Mouse (Mus musculus): ENCODE measurements around the gene Fbxl8.
"Not testable (repeated sequence)": the region's sequence is repeated elsewhere in the genome, so short reads cannot be mapped to it uniquely, and the experiment has no call there.

Gene Fbxl8

DNA sequence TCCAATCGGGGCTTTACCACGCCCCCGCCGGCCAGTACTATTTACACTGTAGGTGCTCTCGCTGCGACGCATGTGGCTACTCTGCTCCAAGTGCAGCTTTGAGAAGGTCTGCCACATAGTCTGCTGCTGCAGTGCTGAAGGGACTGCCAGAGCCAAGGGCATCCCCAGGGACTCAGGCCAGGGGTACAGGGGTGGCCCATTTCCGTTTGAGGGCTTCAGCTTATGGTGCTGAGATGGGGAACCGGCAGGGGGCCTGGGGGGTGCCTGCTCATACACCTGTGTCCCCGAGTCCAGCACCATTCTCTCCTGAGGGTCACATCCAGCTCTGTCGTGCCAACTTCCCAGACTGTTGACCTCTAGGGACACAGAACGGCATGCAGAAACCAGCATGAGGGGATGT, 21.1 kb downstream of the Fbxl8 start:
- no peak for DNase-seq

DNA sequence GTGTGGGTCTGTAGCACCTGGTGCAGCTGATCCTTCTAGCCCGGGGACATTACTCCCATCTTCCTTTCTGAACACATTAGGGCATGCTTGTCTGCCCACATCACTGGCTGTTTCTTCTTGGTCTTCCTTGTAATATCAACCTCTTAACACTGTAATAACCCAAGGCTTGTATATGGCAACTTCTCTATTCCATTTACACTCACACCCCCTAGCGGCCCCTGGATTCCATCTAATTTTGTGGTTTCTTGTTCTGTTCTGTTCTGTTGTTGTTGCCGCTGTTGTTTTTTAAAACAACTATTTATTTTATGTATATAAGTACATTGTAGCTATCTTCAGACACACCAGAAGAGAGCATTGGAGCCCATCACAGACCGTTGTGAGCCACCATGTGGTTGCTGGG, 22.5 kb downstream of the Fbxl8 start:
- DNase-seq = no peak

DNA sequence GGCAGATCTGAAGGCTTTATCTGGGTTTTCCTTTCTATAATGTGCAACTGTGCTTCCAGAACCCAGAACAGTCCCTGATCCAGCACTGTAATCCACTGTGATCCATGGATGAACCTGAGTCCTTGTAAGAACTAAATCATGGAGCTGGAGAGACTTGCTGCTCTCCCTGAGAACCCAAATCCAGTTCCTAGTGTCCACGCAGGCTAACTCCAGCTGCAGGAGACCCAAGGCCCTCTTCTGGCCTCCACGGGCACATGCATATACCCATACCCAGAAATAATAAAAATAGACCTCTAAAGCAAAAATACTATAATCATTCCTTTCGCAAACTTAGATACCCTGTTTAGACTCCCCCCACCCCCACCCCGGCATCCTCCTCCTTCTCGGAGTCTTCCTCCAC, 23.8 kb downstream of the Fbxl8 start:
- no peak for DNase-seq

GRCm38 (mm10) chr8:105288958-105289732, 24.7 kb downstream of the Fbxl8 start:
- DNase-seq = peak; percentile 97 to 98

GRCm38 (mm10) chr8:105289805-105290460, 25.5 kb downstream of the Fbxl8 start, which contains the start of gene 4931428F04Rik:
Gene 4931428F04Rik (minus strand): TSS chr8:105289864.
- peak; percentile 46 to 51 for DNase-seq

DNA sequence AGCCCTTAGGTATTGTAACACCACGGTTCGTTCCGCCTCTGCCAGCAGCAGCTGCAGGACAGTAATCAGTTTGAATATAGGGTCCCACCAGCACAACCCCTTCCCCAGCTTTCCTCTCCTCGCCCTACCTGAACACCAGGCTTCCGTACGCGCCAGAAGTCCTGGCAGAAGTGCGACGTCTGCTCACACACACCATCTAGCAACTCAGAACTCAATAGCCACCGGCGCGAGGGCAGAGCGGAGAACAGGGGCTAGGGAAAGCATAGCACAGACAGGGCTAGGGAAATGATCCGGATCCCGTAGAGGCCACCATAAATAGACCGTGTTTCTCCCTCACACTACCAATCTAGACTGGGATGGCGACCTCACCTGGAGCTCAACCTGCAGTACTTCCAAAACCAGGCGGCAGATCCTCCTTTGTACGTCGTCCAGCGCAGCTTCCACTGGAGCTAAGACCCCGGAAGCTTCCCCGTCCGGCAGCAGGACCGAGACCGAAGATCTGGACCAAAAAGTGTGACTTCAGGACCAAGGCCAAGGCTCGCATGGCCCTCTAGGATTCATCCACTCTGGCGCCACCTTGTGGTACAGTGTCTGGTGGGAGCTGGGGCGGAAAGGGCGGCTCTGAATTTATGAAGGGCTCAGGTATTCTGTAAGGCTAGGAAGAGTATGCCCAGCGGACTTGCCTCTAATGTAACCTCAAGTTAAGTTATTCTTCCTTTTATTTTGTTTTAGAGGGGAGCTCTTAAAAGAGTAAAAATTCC, 26.3 kb downstream of the Fbxl8 start:
- DNase-seq = peak; percentile 94 to 95

GRCm38 (mm10) chr8:105291364-105291763, 26.9 kb downstream of the Fbxl8 start:
- not testable (repeated sequence) for DNase-seq

DNA sequence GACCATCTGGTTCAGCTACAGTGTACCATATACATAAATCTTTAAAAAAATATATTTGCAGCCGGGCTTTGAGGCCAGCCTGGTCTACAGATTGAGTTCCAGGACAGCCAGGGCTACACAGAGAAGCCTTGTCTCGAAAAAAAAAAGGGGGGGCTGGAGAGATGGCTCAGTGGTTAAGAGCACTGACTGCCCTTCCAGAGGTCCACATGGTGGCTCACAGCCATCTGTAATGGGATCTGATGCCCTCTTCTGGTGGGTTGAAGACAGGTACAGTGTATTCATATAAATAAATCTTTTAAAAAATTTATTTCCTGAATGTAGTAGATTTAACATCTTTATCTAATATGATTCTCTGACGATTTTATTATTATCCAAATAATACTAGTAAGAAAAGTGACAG, 27.4 kb downstream of the Fbxl8 start:
- peak in 1 of 2 experiments; percentile 35 for DNase-seq

- DNase-seq = no peak
These were observed 28.0 kb downstream of the Fbxl8 start for GRCm38 (mm10) chr8:105292471-105292870.

DNA sequence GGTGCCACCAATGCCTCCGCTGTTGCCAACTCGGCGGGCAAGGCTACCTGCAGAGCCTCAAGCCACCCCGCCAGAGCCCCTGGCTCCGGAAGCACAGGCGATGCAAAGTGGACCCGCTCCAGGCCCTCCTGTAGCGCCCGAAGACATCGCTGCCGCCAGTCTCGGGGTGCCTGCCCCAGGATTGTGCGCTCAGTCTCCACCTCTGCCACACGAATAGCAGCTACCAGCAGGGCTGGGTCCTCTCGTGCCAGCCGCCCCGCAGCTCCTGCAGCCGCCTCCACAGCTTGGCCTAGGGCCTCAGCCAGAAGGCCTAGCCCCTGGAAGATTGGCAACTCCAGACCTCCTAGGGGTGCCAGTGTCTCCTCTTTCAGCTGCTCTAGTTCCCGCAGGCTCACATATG, 29.0 kb downstream of the Fbxl8 start:
- no peak for DNase-seq

- no peak for DNase-seq
These were observed 30.3 kb downstream of the Fbxl8 start for GRCm38 (mm10) chr8:105294776-105295175.

DNA sequence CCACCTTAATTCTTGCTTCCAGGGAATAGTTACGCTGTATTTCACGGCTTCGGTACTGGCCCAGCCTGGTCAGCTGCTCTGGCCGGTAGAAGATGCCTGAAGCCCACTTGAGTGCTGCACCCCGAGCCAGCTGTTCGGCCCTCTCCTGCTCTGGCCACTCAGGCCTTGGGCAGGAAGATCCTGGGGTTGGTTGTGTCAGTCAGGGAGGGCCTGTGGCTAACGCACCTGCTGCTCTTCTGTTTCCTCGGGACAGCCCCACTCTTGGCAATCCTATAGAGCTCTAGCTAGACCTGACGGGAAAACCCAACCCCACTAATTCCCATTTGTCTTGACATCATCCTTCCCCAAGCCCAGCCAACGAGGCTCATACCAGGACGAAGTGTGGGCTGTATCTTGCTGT, 30.8 kb downstream of the Fbxl8 start:
- no peak for DNase-seq

GRCm38 (mm10) chr8:105295895-105296573, 31.6 kb downstream of the Fbxl8 start, which contains the start of gene Exoc3l:
Gene Exoc3l (minus strand): TSS chr8:105296101.
- no peak for DNase-seq

- DNase-seq = peak; percentile 91 to 92
These were observed 33.2 kb downstream of the Fbxl8 start, which contains the start of gene E2f4 for GRCm38 (mm10) chr8:105297511-105298192. Gene E2f4 (plus strand): TSS chr8:105297663.

DNA sequence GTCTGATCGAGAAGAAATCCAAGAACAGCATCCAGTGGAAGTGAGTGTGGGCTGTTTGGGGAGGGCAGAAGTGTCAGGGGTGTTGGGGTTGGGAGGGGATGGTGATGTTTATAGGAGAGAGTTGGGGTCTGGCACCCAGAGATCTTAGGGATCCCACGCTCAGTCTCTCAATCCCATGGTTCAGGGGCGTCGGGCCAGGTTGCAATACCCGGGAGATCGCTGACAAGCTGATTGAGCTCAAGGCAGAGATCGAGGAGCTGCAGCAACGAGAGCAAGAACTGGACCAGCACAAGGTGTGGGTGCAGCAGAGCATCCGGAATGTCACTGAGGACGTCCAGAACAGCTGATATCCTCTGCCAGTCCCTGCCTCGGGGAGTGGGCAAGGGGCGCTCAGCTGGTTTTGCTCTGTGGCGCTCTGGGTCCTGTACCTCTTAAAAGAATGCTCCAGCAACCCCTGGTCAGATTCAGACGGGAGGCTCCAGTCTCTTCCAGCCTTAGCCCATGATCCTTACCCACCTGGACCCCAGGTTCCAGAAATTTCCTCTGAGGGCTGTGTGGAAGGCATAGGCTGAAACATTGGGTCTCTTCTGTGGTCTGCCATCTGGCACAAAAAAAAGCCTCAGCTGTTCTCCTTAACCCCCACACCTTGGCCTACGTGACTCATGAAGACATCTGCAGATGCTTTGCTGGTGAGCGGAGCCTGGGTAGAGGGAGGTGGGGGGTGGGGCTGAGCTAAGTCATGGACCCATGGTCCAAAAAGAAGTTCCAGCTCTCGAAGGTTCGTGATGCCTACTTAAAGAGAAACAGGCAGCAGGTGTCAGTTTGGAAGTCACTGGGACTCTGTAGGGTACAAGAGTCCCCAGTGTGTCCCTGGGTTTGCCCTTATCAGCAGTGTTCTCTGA, 34.2 kb downstream of the Fbxl8 start:
- no peak for DNase-seq

DNA sequence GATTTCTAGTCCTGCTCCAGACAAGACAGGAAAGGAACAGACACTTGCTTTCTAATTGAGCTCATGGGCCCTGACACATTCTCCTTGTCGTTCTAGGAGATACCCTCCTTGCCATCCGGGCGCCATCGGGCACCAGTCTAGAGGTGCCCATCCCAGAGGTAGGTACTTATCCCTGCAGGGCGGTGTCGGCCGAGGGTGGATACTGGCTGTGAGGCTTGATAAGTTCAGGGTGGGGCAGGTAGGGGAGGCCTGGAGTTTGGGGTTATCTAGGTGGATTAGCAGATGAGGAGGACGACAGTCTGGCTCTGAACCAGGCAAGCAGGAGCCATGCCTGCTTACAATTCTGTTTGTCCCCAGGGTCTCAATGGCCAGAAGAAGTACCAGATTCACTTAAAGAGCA, 35.5 kb downstream of the Fbxl8 start:
- DNase-seq = no peak

- no peak for DNase-seq
These were observed 38.9 kb downstream of the Fbxl8 start for GRCm38 (mm10) chr8:105303396-105303795.

- DNase-seq = no peak
These were observed 39.4 kb downstream of the Fbxl8 start for GRCm38 (mm10) chr8:105303874-105304273.

GRCm38 (mm10) chr8:105304325-105305210, 40.1 kb downstream of the Fbxl8 start:
- no peak for DNase-seq

Data from B cell, adult 2 months (primary cell).